Mouse (Mus musculus) midbrain, embryonic 16.5 days (tissue): ENCODE data around the gene Clstn1. TPM values are rescaled to one million over a fixed set of nuclear protein-coding genes. Genes with fewer than 3 reads are reported as not detected.

Experiments
- ATAC-seq: fragments of 200-750 bp; cut with Nextera tagmentation; 2 replicates; pipeline ENCODE4 v1.8.0; 2017; ENCODE audit warnings: moderate TSS enrichment
- H3K27ac ChIP-seq: fragments of 300-500 bp; sonication (generic); 2 replicates; pipeline ENCODE4 v1.5.1; 2014; ENCODE audit warnings: mild to moderate bottlenecking, low read length, mixed read lengths
- H3K27me3 ChIP-seq: fragments of 300-500 bp; sonication (generic); 2 replicates; pipeline ENCODE4 v1.6.1; 2014; ENCODE audit warnings: low read depth, low read length, mixed read lengths; ENCODE audit not compliant: control insufficient read depth, insufficient read depth
- H3K36me3 ChIP-seq: fragments of 300-500 bp; sonication (generic); 2 replicates; pipeline ENCODE4 v1.6.1; 2014; ENCODE audit warnings: mild to moderate bottlenecking, low read length, moderate library complexity, mixed read lengths; ENCODE audit not compliant: control insufficient read depth, insufficient read depth
- H3K4me1 ChIP-seq: fragments of 300-500 bp; sonication (generic); 2 replicates; pipeline ENCODE4 v1.6.1; 2014; ENCODE audit warnings: mild to moderate bottlenecking, low read length, mixed read lengths; ENCODE audit not compliant: control insufficient read depth, insufficient read depth
- H3K4me2 ChIP-seq: fragments of 300-500 bp; sonication (generic); 2 replicates; pipeline ENCODE4 v1.6.1; 2014; ENCODE audit warnings: mild to moderate bottlenecking, low read length, mixed read lengths
- H3K4me3 ChIP-seq: fragments of 300-500 bp; sonication (generic); 2 replicates; pipeline ENCODE4 v1.5.1; 2014; ENCODE audit warnings: low read depth, mild to moderate bottlenecking, low read length, moderate library complexity, mixed read lengths
- H3K9ac ChIP-seq: fragments of 300-500 bp; sonication (generic); 2 replicates; pipeline ENCODE4 v1.6.1; 2014; ENCODE audit warnings: low read depth, low read length, mixed read lengths
- H3K9me3 ChIP-seq: fragments of 300-500 bp; sonication (generic); replicated peaks from 2 replicates; pipeline ENCODE4 v1.6.1; 2014; ENCODE audit warnings: mild to moderate bottlenecking, low read length, mixed read lengths; ENCODE audit not compliant: control insufficient read depth, poor library complexity, severe bottlenecking
- WGBS: fragments of 180-500 bp; shearing (Covaris S2); extraction: QIAGEN DNeasy Blood & Tissue Kit; methylation state at CpG from one replicate; pipeline ENCODE4 v1.1.7; 2014; 5-methylcytosine and 5-hydroxymethylcytosine counted together
- polyA plus RNA-seq: library from polyadenylated mRNA; unstranded; fragments of >200 nt; fragmentation: Nextera tagmentation; extraction: Ambion mirVana; gene quantifications from 2 replicates; pipeline ENCODE4 v1.2.1, GENCODE M21; 2015

Gene Clstn1
- polyA plus RNA-seq, 1 experiment from 2014 or later = 80.2 TPM

GRCm38 (mm10) chr4:149628810-149629209 is 42.5 kb downstream of the Clstn1 start:
- Histone ChIP-seq H3K4me3 (no peak overlapping the region), H3K36me3 (peaks cover 24% of the 10 kb centered on the region), H3K9me3 (no peaks in the 10 kb centered on the region), H3K27me3 (no peaks in the 10 kb centered on the region), H3K4me1 (0 out of 2 replicates have a peak, but pooled peaks cover 3% of the 10 kb centered on the region), H3K4me2 (no peak overlapping the region), H3K27ac (no peak overlapping the region), H3K9ac (no peak overlapping the region)
- 61% methylated on average over 9 of the region's 9 CpGs for WGBS
- ATAC-seq = no peak

- Histone ChIP-seq H3K4me3 (no peak overlapping the region), H3K36me3 (peaks cover 31% of the 10 kb centered on the region), H3K27me3 (no peaks in the 10 kb centered on the region), H3K4me2 (no peak overlapping the region), H3K9me3 (no peaks in the 10 kb centered on the region), H3K4me1 (no peaks in the 10 kb centered on the region), H3K27ac (no peak overlapping the region), H3K9ac (no peak overlapping the region)
- ATAC-seq = no peak
- 89% methylated on average over 9 of the region's 9 CpGs for WGBS
Observed at GRCm38 (mm10) chr4:149632670-149633307, 46.5 kb downstream of the Clstn1 start.

GRCm38 (mm10) chr4:149634157-149634556 is 47.9 kb downstream of the Clstn1 start:
- Histone ChIP-seq H3K4me2 (no peak overlapping the region), H3K36me3 (peaks cover 31% of the 10 kb centered on the region), H3K4me3 (no peak overlapping the region), H3K4me1 (no peaks in the 10 kb centered on the region), H3K27ac (no peak overlapping the region), H3K9ac (no peak overlapping the region), H3K9me3 (no peaks in the 10 kb centered on the region), H3K27me3 (no peaks in the 10 kb centered on the region)
- no peak for ATAC-seq
- WGBS = 91% methylated on average over 1 of the region's 1 CpGs

GRCm38 (mm10) chr4:149634966-149635365 is 48.7 kb downstream of the Clstn1 start:
- Histone ChIP-seq H3K4me2 (no peak overlapping the region), H3K27me3 (no peaks in the 10 kb centered on the region), H3K36me3 (peaks cover 36% of the 10 kb centered on the region), H3K4me3 (no peak overlapping the region), H3K9me3 (no peaks in the 10 kb centered on the region), H3K4me1 (no peaks in the 10 kb centered on the region), H3K27ac (no peak overlapping the region), H3K9ac (no peak overlapping the region)
- ATAC-seq = no peak
- 95% methylated on average over 11 of the region's 11 CpGs for WGBS

GRCm38 (mm10) chr4:149635915-149636415 is 49.7 kb downstream of the Clstn1 start:
- no peaks in the 10 kb centered on the region for H3K4me1 ChIP-seq
- 93% methylated on average over 8 of the region's 8 CpGs for WGBS
- H3K4me3 ChIP-seq = no peak overlapping the region
- H3K9ac ChIP-seq = no peak overlapping the region
- peaks cover 40% of the 10 kb centered on the region for H3K36me3 ChIP-seq
- no peak overlapping the region for H3K27ac ChIP-seq
- H3K9me3 ChIP-seq = no peaks in the 10 kb centered on the region
- no peak overlapping the region for H3K4me2 ChIP-seq
- ATAC-seq = no peak
- no peaks in the 10 kb centered on the region for H3K27me3 ChIP-seq

- 94% methylated on average over 7 of the region's 7 CpGs for WGBS
Observed at GRCm38 (mm10) chr4:149637942-149638341, 51.7 kb downstream of the Clstn1 start.

GRCm38 (mm10) chr4:149640831-149641230 is 54.6 kb downstream of the Clstn1 start:
- Histone ChIP-seq H3K9ac (no peak overlapping the region), H3K4me1 (no peaks in the 10 kb centered on the region), H3K9me3 (no peaks in the 10 kb centered on the region), H3K36me3 (peaks cover 33% of the 10 kb centered on the region), H3K4me2 (no peak overlapping the region), H3K27ac (no peak overlapping the region), H3K27me3 (no peaks in the 10 kb centered on the region), H3K4me3 (no peak overlapping the region)
- 50% methylated on average over 9 of the region's 9 CpGs for WGBS
- ATAC-seq = no peak

More at GRCm38 (mm10) chr4:149637942-149638341, 51.7 kb downstream of the Clstn1 start:
- no peaks in the 10 kb centered on the region for H3K27me3 ChIP-seq
- no peak overlapping the region for H3K4me3 ChIP-seq
- no peak overlapping the region for H3K9ac ChIP-seq
- no peaks in the 10 kb centered on the region for H3K4me1 ChIP-seq
- no peak overlapping the region for H3K27ac ChIP-seq
- no peak for ATAC-seq
- H3K4me2 ChIP-seq = no peak overlapping the region
- no peaks in the 10 kb centered on the region for H3K9me3 ChIP-seq
- H3K36me3 ChIP-seq = peaks cover 30% of the 10 kb centered on the region

- no peak for ATAC-seq
- Histone ChIP-seq H3K4me1 (no peaks in the 10 kb centered on the region), H3K9ac (no peak overlapping the region), H3K36me3 (peaks cover 38% of the 10 kb centered on the region), H3K4me2 (no peak overlapping the region), H3K4me3 (no peak overlapping the region), H3K27ac (no peak overlapping the region), H3K27me3 (no peaks in the 10 kb centered on the region), H3K9me3 (no peaks in the 10 kb centered on the region)
- 83% methylated on average over 8 of the region's 8 CpGs for WGBS
Observed at GRCm38 (mm10) chr4:149641400-149641799, 55.1 kb downstream of the Clstn1 start.

- H3K4me1 ChIP-seq = no peaks in the 10 kb centered on the region
- 83% methylated on average over 5 of the region's 5 CpGs for WGBS
- no peak for ATAC-seq
- H3K4me2 ChIP-seq = no peak overlapping the region
- H3K27me3 ChIP-seq = no peaks in the 10 kb centered on the region
- no peak overlapping the region for H3K27ac ChIP-seq
- no peaks in the 10 kb centered on the region for H3K9me3 ChIP-seq
- H3K4me3 ChIP-seq = no peak overlapping the region
- no peak overlapping the region for H3K9ac ChIP-seq
- peaks cover 43% of the 10 kb centered on the region for H3K36me3 ChIP-seq
Observed at GRCm38 (mm10) chr4:149641956-149642355, 55.7 kb downstream of the Clstn1 start.
